Mouse (Mus musculus): ENCODE results near the gene Ky.

Ky gene

DNA sequence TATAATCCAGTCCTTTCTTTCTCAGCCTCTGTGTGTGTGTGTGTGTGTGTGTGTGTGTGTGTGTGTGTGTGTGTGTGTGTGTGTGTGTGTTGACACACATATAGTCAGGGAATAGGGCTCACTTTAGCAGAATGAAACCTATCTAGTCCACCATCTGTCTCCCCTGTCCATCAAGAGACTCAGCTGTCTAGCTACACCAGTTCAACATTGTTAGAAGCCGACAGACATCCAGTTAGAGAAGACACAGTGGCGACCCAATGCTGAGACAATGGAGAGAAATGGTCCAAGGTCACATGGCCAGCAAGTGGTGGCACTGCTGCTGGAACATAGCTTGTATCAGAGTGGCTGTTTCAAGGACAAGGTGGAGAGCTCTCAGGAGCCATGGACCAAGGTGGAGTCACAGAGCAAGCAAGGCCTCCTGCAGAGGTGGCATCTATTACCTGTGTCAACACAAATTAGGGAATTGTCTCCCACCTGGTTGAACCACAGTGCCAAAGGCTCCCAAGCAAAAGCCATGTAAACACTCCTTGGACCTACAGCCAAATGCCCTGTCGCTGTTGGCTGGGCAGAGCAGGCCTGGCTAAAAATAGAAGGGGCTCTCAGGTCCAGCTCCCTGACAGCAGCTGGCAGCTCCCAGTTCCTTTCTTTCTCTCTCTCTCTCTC lies 703 bp upstream of the Ky start:
- no peak for DNase-seq

DNA sequence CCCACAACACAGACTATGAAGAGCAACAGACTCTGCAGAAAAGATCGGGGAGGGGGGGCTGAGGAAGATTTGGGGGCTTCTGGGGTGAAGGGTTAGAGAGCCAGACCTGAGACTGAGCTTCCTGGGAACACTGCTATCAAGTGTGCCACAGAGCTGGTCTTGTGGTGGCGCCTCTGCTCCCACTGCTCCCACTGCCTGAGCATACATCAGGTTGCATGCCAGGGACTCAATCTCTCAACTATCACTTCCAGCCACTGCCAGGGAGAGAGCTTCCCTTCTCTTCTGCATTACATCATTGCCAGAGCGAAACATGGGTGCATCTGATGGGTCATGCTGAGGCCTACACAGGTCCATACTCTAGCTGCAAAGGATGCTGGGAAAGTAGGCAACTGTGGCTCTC lies 2.8 kb downstream of the Ky start:
- DNase-seq = no peak

DNA sequence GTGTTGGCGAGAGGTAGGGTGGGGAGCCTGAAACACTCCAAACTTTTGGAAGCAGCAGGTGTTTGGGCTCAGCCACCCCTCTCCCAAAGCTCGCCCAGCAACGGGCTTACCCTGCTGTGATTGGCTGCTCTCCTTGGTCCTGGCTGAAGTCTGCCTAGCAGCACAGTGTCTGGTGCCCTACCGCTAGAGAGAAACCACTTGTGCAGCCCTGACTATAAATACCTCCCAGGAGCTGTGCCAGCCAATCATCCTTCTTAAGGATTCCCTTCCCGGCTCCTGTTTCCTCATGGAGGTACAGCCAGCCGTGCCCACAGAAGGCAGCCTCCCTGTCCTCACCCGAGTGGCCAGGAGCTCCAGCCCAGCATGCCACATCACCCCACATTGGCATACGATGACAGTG lies 5.9 kb downstream of the Ky start:
- DNase-seq = no peak

DNA sequence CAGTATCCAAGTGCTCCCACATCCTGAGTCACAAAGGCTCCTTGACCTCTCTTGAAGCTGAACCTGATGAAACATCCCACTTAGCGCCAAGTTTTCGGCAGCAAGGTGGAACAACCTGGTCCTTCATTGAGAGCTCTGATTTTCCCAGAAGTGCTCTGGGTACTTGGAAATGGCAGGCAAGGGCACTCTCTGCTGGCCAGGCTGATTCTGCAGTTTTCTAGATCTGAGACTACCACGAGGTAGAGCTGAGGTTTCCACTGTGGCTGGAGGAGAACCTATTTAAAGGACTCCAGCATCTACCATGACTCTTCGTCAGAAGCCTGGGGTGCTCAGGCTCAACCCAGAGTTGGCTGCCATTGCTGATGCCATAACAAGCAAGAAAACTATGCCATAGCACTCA lies 8.0 kb downstream of the Ky start:
- DNase-seq = no peak

DNA sequence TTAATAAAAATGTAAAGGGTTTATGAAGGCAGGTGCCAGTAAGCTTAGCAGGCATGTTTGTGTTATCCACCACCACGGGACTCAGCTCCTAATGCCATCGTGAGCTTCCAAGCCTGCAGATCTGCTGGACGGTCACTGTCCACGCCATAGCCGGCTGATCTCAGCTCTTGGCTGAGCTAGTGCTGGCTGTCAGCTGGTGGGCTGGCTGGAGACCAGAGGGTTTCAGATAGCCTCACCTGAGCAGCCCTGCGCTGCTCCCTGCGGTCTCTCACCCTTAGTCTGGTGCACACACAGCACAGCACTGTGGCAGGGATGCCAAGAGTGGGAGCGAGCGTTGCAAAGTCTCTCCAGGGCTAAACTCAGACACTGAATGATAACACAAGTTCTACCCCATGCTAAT lies 12.9 kb downstream of the Ky start:
- no peak for DNase-seq

DNA sequence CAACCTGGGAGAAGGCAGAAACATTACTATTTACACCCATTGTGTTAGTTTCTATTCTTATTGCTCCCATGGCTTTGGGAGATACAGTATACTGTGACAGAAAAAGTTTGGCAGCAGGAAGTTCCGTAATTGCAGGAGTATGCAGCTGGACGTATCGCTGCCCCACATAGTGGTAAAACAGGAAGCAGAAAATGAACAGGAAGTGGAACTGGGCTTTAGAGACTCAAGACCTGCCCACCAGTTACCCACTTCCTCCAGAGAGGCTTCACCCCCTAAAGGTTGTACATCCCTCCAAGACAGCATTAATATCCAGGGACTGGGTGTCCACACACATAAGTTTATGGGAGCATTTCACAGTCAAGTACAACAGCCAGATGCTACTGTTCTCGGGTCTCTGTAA lies 15.8 kb downstream of the Ky start:
- DNase-seq = no peak

DNA sequence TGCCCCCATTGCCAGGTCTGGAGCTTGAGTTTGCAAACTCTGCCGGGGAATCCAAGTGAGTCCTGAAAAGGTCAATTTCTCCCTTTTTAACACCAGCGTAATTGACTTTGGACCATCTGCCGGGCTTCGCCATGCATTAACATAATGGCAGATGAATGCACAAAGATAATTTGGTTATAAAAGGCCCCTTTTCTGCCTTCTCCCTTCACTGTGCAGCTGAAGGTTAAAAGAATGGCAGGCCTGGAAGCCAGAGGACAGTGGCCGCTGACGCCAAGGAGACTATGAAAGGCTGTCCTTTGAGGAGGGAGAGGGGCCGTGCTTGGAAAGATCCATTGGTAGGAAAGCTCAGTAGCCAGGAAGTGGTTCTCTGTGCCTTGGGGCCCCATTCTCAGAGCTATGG lies 22.6 kb downstream of the Ky start:
- no peak for DNase-seq

DNA sequence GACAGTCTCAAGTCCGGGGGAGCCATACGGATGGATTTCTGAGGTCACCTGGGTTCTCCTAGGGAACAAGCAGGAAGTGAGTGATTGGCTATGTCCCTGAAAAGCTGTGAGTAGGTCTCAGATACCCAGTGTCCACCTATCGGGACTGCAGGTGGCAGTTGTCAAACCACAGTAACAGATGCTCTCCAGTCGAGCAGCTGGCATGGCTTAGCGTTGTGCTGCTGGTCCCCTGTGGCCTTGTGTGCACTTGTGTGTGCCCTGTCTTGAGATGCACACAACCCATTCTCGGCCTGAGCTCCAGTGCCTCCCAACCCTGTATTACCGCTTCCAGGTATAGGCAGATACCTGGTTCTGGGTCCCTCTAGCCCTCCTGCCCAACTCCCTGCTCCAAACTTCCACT lies 23.0 kb downstream of the Ky start:
- DNase-seq = no peak

DNA sequence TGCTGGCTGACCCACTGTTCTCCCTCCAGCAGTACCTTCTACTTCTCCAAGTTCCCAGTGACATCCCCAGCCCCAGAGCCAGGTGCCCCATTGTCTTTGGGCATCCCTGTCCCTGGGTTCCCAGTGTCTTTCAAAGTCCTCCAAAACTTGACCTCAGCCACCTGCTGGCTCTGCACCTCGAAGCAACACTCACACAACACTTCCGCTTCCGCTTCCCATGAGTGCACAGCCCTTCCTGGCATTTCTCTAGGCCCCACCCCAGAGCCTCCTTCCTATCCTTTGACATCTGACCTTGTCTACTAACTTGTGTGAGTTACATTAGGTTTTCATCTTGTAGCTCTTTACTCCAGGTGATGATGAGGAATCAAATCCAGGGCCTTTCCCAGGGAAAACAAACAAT lies 23.5 kb downstream of the Ky start:
- DNase-seq = no peak

DNA sequence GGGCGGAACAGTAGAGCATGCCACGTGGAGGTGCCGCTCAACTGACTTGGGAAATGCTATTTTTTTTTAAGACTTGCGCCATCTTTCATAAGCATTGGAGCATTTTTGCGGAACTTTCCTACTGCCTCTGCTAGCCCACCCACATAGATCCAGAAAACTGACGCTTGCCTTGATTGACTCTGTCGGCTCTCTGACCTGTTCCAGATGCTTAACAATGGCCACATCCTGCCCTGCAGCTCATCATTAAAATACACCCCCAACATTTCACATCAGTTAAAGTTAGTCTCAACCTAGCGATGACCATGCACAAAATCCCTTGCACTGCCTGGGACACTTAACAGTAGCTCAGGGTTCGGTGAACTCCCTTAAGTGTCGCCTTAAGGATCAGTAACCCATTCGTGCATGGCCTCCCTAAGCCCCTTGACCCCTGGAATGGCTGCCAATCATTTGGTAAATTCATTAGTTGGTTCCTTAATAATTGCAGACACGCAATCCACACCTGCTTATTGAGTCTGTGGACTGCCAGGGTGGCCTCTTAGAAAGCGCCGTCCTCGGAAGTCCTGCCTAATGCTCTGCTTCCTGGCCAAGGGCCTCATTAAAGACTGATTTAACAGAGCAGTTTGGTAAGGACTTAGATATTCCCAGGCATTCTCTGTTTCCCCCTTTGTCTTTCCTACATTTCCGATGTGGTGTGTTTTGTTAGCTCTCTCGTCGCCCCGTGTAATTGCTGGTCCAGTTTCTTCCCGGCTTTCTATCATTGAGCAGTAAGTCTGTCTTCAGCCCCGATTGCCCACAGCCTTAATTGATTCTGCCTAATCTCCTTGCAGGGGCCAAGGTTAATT lies 25.7 kb downstream of the Ky start:
- DNase-seq = no peak

DNA sequence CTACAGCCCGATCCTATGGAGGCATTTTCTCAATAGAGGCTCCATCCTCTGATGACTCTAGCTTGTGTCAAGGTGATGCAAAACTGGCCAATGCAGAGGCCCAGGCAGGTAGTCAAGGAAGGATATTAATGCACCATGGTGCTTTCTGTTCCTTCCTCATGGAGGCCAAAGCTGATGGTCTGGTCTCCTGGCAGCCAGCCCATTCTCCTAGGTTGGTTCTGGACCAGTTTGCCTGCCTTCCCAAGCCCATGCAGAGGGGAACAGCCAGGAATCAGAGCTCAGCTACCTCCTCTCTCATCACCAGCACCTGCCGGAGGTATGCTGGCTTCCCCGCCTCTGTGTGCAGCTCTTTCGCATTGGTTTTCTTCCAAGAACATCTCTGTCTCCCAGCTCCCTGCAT lies 31.4 kb downstream of the Ky start:
- DNase-seq = no peak

DNA sequence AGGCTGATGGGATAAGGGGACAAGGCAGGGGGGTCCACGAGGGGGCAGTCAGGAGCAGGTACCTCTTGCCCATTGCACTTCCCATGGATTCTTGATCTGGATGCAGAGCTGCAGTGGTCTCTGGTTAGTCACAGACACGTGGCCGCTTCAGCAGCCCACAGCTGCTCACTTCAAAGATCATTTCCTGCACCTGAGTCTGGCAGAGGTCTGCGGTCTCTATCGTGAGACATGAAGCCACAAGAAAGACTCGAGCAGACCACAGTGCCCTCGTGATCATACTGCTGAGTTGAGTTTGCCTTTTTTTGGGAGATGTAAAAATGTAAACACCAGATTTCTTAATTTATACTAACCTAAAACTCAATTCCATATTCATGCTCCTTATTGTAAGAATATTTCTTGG lies 34.1 kb downstream of the Ky start:
- DNase-seq = no peak

DNA sequence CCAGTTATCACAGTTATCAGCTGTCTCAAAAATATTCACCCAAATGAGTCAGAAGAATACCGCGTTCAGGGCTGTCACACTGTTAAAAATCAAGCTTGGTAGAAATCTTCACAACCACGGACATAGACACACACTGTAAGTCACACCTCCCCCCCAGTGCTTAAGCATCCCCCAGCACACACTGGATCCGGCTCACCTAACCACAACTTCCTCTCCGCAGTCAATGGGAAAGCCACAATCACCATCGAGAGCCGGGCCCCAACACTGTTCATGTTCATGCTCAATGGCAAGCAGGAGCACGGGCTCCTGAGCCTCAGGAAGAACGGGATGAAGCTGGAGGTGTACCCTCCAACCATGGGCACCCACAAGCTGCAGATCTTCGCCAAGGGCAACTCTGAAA lies 36.1 kb downstream of the Ky start:
- DNase-seq = no peak

DNA sequence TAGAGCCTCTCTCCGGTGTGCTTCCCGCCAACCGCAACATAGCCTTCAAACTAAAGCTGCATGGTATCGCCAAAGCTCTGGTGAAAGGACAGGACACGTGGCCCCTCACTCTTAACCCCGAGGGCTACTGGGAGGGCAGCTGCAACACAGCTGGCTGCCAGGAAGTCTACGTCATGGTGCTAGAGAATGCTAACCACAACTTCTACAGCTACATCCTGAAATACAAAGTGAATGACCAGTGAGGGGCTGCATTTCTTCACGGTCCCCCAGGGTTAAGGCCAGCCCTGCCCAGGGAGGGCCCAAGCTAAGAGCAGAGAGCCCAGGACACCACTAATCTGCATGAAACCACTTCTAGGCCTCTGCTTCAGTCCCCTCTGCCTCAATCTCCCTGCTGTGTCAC lies 37.0 kb downstream of the Ky start:
- DNase-seq = no peak

DNA sequence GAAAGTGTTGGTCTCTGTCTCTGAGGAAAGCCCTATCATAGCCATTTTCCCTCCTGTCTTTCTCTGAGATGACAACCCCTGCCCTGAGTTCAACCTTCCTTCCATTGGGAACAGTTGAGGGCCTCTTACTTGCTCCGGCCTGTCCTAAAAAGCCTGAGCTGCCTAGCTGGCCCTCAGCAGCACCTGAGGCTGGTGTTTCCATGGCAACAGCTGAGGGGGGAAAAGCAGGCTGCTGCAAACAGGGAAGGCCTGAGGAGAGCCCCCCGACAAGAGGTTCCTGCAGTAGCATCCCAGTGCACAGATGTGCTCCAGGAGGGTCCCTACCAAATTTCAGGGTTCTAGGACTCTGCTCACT lies 38.2 kb downstream of the Ky start:
- no peak for DNase-seq

DNA sequence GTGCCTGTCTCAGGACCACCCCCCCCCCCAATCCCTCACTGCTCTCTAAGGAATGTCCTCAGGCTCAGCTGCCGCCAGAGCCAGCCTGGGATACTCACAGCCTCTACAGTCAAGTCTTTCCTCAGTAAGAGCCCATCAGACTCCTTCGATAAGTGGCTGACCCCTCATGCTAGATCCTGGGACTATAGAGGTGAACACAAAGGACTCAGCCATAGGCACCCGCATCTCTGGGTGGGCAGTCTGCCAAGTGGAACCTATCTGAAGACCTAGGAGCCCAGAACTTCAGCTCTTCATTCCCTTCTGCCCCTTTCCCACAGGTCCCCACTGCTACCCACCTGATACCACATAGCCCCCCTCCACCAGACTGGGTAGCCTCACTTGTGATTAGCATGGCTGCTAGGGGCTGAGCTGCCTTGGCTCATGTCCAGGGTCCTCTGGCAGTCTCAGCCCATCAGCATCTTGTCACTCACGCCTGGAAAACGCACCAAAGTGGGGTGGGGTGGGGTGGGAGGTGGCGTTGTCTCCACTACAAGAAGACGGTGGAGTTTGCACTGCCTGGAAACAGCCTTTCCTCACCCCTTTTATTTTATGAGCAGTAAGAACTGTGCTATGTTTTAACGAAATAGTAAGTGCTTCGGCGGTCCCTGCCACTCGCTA lies 38.7 kb downstream of the Ky start:
- peak; percentile 4 for DNase-seq

DNA sequence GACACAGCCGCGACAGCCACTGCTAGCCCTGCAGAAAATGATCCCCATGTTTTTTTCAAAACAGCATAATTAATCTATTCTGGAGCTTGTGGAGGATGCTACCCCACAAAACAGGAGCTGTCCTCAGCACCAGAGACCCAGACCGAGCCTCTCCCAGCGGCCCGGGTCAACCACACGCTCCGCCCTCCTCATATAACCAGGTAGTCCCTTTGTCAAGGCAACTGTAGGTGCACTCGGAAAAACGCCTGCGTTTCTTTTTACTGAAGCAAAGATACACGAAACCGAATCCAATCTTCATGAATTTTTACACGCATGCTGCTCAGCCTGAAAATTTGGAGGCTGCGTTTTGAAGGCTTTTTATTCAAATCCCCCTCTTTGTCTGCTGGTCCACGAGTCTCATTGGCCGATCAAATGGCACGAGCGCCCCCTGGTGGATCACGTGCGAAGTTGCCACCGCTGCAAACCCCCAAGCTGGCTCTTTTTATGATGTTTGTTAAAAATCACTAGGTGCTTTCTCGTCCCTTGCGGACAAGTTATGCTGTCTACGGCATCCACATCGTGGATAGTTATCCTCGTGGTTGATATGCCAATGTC lies 39.3 kb downstream of the Ky start:
- DNase-seq = peak; percentile 77

DNA sequence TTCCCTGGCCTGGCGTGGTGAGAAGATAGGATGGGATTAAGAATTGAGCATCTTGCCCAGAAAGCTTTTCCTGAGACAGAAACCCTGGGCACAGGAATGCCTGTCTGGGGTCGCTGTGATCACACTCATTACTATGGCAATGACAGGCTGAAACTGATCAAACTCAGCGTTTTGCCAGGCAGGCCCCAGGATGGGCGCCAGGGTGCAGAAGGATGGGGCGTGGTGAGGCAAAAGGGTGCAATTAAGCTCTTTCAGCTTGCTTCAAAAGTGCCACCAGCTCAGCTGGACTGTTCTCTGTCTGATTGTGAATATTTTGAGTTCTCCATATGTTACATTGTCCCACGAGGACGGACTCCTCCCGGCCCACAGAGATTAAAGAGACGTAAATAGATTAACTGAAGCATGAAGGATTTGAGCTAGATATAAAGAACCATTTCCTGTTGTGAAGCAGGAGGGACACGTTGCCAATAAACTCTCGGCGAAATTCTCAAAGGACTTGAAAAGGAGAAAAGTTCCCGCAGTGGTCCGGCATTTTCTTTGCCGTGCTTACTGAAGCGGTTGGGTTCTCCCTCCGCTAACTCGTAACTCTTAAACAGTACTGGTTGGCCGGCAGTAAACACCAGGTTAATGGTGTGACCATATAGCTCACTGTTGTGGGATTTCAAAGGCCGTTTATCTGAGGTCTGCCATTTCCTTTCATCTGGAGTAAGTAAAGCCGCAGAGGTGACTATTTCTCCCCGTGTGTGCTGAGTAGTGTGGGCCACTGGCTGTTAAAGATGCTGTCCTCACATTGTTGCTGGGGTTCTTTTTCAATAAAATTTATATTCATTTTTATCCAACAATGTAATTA lies 40.1 kb downstream of the Ky start:
- no peak for DNase-seq

DNA sequence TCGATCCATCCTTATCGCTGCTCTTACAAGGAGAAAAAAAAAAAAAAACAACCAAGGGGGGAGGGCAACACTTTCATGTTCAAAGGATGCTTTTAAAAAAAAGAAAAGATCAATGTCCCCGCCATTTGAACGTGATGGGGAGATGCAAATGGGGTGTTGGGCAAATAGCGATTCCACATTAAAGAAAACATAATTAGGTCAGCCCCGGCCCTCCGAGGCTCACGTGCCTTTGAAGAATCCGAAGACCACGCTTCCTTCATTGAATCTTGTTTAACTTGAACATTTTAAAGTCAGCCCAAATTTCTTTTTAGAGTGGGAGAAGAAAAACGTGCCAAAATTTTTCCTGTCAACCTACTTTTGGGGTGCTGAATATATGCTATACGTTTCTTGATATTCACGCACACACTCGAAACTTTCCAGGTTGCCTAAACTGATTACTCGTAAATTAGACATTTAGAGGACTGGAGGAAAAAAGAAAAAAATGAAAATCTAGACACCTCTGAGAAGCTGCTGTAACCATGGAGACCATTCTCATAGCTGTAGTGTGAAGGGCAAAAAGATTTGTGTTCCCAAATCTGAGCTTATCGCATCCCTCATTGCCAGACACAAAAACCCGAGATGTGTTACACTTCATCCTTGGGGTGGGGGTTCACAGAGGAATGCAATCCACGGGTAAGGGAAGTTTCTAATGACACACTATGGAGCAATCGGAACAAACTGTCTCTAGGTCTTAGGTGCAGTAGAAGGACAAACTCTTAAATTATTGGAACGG lies 40.9 kb downstream of the Ky start:
- DNase-seq = no peak

DNA sequence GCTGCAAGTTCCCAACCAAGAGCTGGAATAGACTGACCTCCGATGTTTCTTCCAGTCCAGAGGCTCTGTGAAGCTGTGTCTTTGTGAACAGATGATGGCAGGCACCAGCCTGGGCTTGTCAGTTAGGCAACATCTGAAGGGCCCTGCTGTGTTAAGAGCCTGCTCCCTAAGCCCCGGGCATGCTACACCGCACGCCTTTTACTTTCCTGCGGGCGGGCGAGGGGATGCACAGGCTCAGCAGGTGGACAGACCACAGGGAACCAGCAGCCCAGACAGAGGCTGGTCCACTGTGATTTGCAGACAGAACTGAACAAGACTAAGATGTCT lies 41.4 kb downstream of the Ky start:
- DNase-seq = no peak

DNA sequence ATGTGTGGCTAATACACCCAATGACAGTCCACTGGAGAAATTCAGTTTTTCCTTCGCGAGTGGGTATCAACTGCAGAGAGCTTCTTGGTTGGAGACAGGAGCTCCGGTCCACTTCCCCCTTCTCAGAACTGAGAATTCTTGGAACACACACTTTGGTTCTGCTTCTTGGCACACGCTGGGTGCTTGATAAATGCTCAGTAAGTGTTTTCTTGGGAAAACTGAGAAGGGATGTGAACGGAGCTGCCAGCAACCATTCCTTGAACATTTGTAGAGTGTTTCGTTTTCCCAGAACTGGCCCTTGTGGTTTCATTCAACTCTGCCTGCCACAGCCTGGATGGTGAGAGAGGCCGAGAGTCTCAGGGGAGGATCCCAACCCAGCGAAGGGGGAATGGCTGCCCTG lies 43.7 kb downstream of the Ky start:
- no peak for DNase-seq

DNA sequence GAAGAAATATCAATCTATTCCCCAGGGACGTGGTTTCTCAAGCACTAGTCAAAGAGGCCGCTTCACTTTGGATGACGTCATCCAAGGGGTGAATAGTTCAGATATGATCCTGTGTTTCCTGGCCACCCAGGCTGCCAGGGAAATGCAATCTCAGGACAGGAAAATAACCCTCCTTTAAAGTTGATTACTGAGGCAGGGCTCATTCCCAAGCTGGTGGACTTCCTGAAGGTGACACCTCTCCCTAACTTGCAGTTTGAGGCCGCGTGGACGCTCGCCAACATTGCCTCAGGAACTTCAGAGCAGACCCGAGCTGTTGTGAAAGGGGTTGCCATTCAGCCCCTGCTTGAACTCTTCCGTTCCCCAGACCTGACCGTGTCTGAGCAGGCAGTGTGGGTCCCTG lies 46.2 kb downstream of the Ky start:
- DNase-seq = peak; percentile 32
